Mouse (Mus musculus): Measurements from ENCODE around the gene Vrk1.

DNA sequence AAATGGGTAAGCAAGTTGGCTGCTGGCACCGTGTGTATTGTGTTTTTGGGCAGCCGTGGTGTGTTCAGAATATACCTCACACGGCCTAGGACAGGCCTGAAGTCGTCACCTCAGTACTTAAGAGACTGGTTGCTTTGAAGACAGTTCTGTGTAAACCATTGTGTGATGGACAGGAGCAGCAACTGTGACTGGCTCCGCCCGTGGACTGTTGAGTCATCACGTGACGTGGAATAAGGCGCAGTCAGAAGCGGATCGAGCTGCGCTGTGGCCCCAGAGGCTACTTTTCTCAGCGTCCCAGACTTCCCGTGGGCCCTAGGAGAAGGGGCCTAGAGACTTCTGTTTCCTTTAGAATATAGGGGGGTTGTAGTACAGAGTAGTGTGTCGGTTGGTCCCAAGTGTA, 66.1 kb downstream of the Vrk1 start:
- TF ChIP-seq POLR2A (IDR thresholded peaks at IDR 0.05; ENCODE audit: control insufficient read depth, extremely low read depth, insufficient read depth, low read length, poor library complexity) (no peak), CTCF (IDR thresholded peaks at IDR 0.05; ENCODE audit: borderline replicate concordance, control insufficient read depth, extremely low read depth, insufficient read depth, low read length, poor library complexity) (no peak)

Measured in thymus, adult 2 months (tissue).